7 mouse cellular contexts compared by ENCODE assay signal in genomic region chr4:135570152-135571036, GRCm38 (mm10). TPM values are rescaled to one million over a fixed set of nuclear protein-coding genes. Genes with fewer than 3 reads are reported as not detected.
DNase-seq lines count a peak whose midpoint lies in the region; ATAC-seq and TF ChIP-seq lines count a peak whose summit lies in the region.

No protein-coding gene starts in this region.

- 9% methylated on average over 32 of the region's 32 CpGs for WGBS in forebrain, embryonic 14.5 days

- dilution Hi-C loops in CH12.LX (cut with MboI; ENCODE audit: extremely low pct_ligation_motif_present, extremely low pct_unique_long_range_greater_than_20kb, low sequenced_read_pairs) = no loop called here

- H3K36me3 ChIP-seq in CH12.LX (replicated peaks in 1 of 2; ENCODE audit: control insufficient read depth in 1 of 2, insufficient read depth in 1 of 2, low read length in 1 of 2) = no peaks in the 10 kb centered on the region
- H3K36me3 ChIP-seq in forebrain, embryonic 14.5 days (ENCODE audit: control insufficient read depth, insufficient read depth, low read length) = no peaks in the 10 kb centered on the region

- no peak overlapping the region for H3K4me3 ChIP-seq in CH12.LX (replicated peaks in 1 of 3; ENCODE audit: low read depth in 2 of 3, low read length in 2 of 3, poor library complexity in 1 of 3)
- peak overlapping the region; percentile 30 for H3K4me3 ChIP-seq in forebrain, embryonic 14.5 days (ENCODE audit: low read depth, low read length)

- no peaks in the 10 kb centered on the region for H3K79me2 ChIP-seq in CH12.LX (replicated peaks; ENCODE audit: control insufficient read depth, extremely low read depth, insufficient read depth, poor library complexity, severe bottlenecking)

- H3K9me3 ChIP-seq in CH12.LX (replicated peaks; ENCODE audit: low read length) = no peaks in the 10 kb centered on the region
- H3K9me3 ChIP-seq in forebrain, embryonic 14.5 days (replicated peaks; ENCODE audit: control insufficient read depth, low read length) = no peaks in the 10 kb centered on the region

- DNase-seq in CH12.LX (ENCODE audit: extremely low read depth) = peak; percentile 71
- peak; percentile 55 for DNase-seq in Patski (ENCODE audit: low read depth, low spot score)
- DNase-seq in forebrain, embryonic 14.5 days (ENCODE audit: low spot score) = peak; percentile 78
- peak; percentile 39 for DNase-seq in kidney, adult 9 months
- DNase-seq in lung, postnatal 10 days = peak; percentile 49
- DNase-seq in spleen, postnatal 36 days (ENCODE audit: low spot score in 2 of 2) = peak; percentile 51 to 52
- no peak for DNase-seq in layer of hippocampus, adult 9-10 months (ENCODE audit: low spot score)

- in situ Hi-C loops in CH12.LX (cut with MboI; ENCODE audit: low pct_ligation_motif_present, low pct_unique_long_range_greater_than_20kb, low sequenced_read_pairs) = no loop called here
- in situ Hi-C loops in Patski (cut with MboI; ENCODE audit: low pct_unique_long_range_greater_than_20kb) = no loop called here

- peaks cover 14 to 42% of the 10 kb centered on the region in 2 experiments for H3K4me1 ChIP-seq in CH12.LX (ENCODE audit: control insufficient read depth in 1 of 2, insufficient read depth in 2 of 2)
- H3K4me1 ChIP-seq in forebrain, embryonic 14.5 days (ENCODE audit: control insufficient read depth, insufficient read depth, low read length) = peaks cover 39% of the 10 kb centered on the region

- no peak for TF ChIP-seq POLR2A in CH12.LX (IDR thresholded peaks at IDR 0.05; ENCODE audit: low read depth, low read length)

- CTCF ChIA-PET in Patski (lab: Charles Lee) = interaction anchor here (1.6 kb wide), 1 partner anchor 96 kb away, joined by 3 read pairs; no protein-coding TSS in a partner anchor

- TF ChIP-seq RAD21 in CH12.LX (IDR thresholded peaks at IDR 0.05; ENCODE audit: low read depth, low read length) = no peak

- H3K27ac ChIP-seq in CH12.LX (ENCODE audit: insufficient read depth, low read depth) = no peak overlapping the region
- no peak overlapping the region for H3K27ac ChIP-seq in forebrain, embryonic 14.5 days (ENCODE audit: low read depth, low read length)

- H3K4me2 ChIP-seq in CH12.LX (ENCODE audit: insufficient read depth, low read depth, poor library complexity, severe bottlenecking) = peak overlapping the region; percentile 64
- H3K4me2 ChIP-seq in forebrain, embryonic 14.5 days (ENCODE audit: low read length) = peak overlapping the region; percentile 53

- POLR2A ChIA-PET in Patski (lab: Charles Lee) = interaction anchor here (1.3 kb wide), 1 partner anchor 49 kb away, joined by 3 read pairs; no protein-coding TSS in a partner anchor

- no peak for ATAC-seq in Patski
- ATAC-seq in forebrain, embryonic 14.5 days = peak; percentile 63

- 0 out of 2 replicates have a peak, but pooled peaks have one; percentile 13 for TF ChIP-seq EP300 in CH12.LX (IDR thresholded peaks at IDR 0.05; ENCODE audit: low read length)

- no peak overlapping the region for H3K9ac ChIP-seq in CH12.LX (ENCODE audit: insufficient read depth, low read depth)
- H3K9ac ChIP-seq in forebrain, embryonic 14.5 days (ENCODE audit: low read length) = peak overlapping the region; percentile 45; the same call in 1 of the 2 replicates

- no peak for TF ChIP-seq CTCF in CH12.LX (conservative IDR thresholded peaks at IDR 0.05 in 1 of 2, IDR thresholded peaks at IDR 0.05 in 1 of 2; ENCODE audit: low read depth in 2 of 2, low read length in 2 of 2)
- TF ChIP-seq CTCF in Patski (IDR thresholded peaks at IDR 0.05) = no peak

- H3K27me3 ChIP-seq in CH12.LX (replicated peaks) (peaks cover 95% of the 10 kb centered on the region), Patski (no peaks in the 10 kb centered on the region)
- H3K27me3 ChIP-seq in forebrain, embryonic 14.5 days (replicated peaks; ENCODE audit: control insufficient read depth, insufficient read depth, low read length) = peaks cover 16% of the 10 kb centered on the region

TF ChIP-seq in CH12.LX, 34 proteins besides CTCF, POLR2A, EP300 and RAD21:
- TF ChIP-seq ELF1 (IDR thresholded peaks at IDR 0.05; ENCODE audit: low read depth, low read length) (no peak), USF2 (conservative IDR thresholded peaks at IDR 0.05; ENCODE audit: low read depth, low read length) (no peak), USF1 (IDR thresholded peaks at IDR 0.05; ENCODE audit: low read depth, low read length) (no peak), ZMIZ1 (IDR thresholded peaks at IDR 0.05; ENCODE audit: low read depth, low read length) (no peak), TBP (conservative IDR thresholded peaks at IDR 0.05; ENCODE audit: low read depth, low read length) (no peak), MAX (IDR thresholded peaks at IDR 0.05; ENCODE audit: low read length) (no peak), UBTF (IDR thresholded peaks at IDR 0.05; ENCODE audit: low read depth, low read length) (no peak), PAX5 (IDR thresholded peaks at IDR 0.05; ENCODE audit: low read length) (no peak), CHD2 (IDR thresholded peaks at IDR 0.05; ENCODE audit: low read length) (peak; percentile 67), NRF1 (IDR thresholded peaks at IDR 0.05; ENCODE audit: low read depth, low read length) (no peak), SIN3A (IDR thresholded peaks at IDR 0.05; ENCODE audit: low read length) (no peak; the same call in 1 of the 2 replicates), ZNF384 (IDR thresholded peaks at IDR 0.05; ENCODE audit: low read depth, low read length) (no peak), E2F4 (IDR thresholded peaks at IDR 0.05; ENCODE audit: insufficient replicate concordance, low read depth, low read length) (no peak), ZKSCAN1 (IDR thresholded peaks at IDR 0.05; ENCODE audit: borderline replicate concordance, low read depth, low read length) (peak; percentile 41), MEF2A (IDR thresholded peaks at IDR 0.05; ENCODE audit: borderline replicate concordance, low read depth, low read length) (no peak), GABPA (IDR thresholded peaks at IDR 0.05; ENCODE audit: insufficient replicate concordance, low read depth, low read length) (no peak), HCFC1 (IDR thresholded peaks at IDR 0.05; ENCODE audit: low read depth, low read length) (no peak), MYC (IDR thresholded peaks at IDR 0.05; ENCODE audit: low read depth, low read length) (no peak), ZC3H11A (IDR thresholded peaks at IDR 0.05; ENCODE audit: low read depth, low read length) (no peak), JUN (IDR thresholded peaks at IDR 0.05; ENCODE audit: insufficient read depth, low read depth, low read length) (no peak), MAZ (IDR thresholded peaks at IDR 0.05; ENCODE audit: low read depth, low read length) (0 out of 2 replicates have a peak, but pooled peaks have one; percentile 56), IRF4 (IDR thresholded peaks at IDR 0.05; ENCODE audit: low read depth, low read length) (peak; percentile 91), MXI1 (IDR thresholded peaks at IDR 0.05; ENCODE audit: low read depth, low read length) (no peak), BHLHE40 (IDR thresholded peaks at IDR 0.05; ENCODE audit: low read depth, low read length) (peak; percentile 86), MAFK (IDR thresholded peaks at IDR 0.05; ENCODE audit: insufficient replicate concordance, low read length) (peak; percentile 60; the same call in 1 of the 2 replicates), KAT2A (IDR thresholded peaks at IDR 0.05; ENCODE audit: insufficient replicate concordance, low read length) (no peak), TCF12 (IDR thresholded peaks at IDR 0.05; ENCODE audit: low read depth, low read length) (peak; percentile 53), RCOR1 (conservative IDR thresholded peaks at IDR 0.05; ENCODE audit: low read depth, low read length) (no peak), ETS1 (conservative IDR thresholded peaks at IDR 0.05; ENCODE audit: low read depth, low read length) (no peak; the same call in 1 of the 2 replicates), NELFE (IDR thresholded peaks at IDR 0.05; ENCODE audit: low read depth, low read length) (no peak), CHD1 (IDR thresholded peaks at IDR 0.05; ENCODE audit: low read depth, low read length) (no peak), SMC3 (IDR thresholded peaks at IDR 0.05; ENCODE audit: low read depth, low read length) (no peak), POLR2AphosphoS2 (IDR thresholded peaks at IDR 0.05; ENCODE audit: low read depth, low read length) (no peak), JUND (conservative IDR thresholded peaks at IDR 0.05; ENCODE audit: low read depth, low read length) (no peak)

RNA-seq across cellular contexts. Expression of gene Grhl3, which starts 3.0 kb away (rescaled TPM):
- total RNA-seq in CH12.LX (2012; rRNA removed) (not detected in 2 replicates), CH12.LX (2014; rRNA removed) (not detected in 2 replicates)
- polyA plus RNA-seq in CH12.LX (2012; ENCODE audit: insufficient read length, low read depth) (not detected in 2 replicates), Patski (2021) (not detected)
- 0.55 and 0.62 TPM in 2 replicates for polyA plus RNA-seq in forebrain, embryonic 14.5 days (2014; fragmentation: Nextera tagmentation; extraction: Ambion mirVana)
